Mouse (Mus musculus): ENCODE measurements around the gene Anapc5. TPM values are rescaled to one million over a fixed set of nuclear protein-coding genes. Genes with fewer than 3 reads are reported as not detected.

The Anapc5 gene
- polyA plus RNA-seq, 1 experiment: 397 TPM

DNA sequence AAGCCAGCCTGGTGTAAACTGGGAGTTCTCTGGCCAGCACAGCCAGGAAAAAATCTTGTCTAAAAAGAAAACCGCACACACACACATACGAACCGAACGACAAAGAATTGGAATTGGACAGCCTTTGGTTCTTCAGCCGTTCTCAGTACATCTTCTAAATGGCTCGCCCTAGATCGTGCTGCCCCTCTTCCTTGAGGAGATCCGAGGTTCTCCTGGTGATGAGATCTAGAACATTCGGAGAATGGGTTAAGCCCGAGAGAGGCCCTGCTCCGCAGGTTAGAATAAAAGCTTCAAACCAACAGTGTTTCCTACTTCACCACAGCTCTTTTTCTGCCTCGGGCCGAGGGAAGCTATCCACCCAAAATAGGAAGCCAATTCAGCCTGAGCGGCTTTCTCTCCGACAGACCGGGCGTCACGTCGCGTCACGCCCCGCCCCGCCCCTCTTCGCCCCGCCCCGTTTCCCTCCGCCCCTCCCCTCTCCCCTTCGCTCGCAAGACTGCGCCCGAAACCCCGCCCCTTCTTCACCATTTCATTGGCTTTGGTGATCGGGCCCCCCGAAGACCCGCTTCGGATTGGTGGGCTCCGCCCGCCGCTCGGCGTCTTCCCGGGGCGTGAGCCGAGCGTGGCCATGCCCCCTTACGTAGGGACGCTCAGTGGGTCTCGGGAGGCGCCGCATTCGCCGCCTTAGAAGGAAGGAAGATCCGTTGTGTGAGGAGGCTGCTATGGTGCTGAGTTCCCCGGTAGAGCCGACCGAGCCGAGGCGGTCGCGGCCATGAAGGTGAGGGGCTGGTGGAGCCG is 28.6 kb upstream of the Anapc5 start, which contains the start of gene Rnf34:
TSS of gene Rnf34 (plus strand) at position 528 of the 798 bp plus-strand sequence.
- H3K27ac ChIP-seq (ENCODE audit: insufficient read depth, low read length): 0 out of 2 replicates have a peak within 1 kb of the TSS, but pooled peaks have one; percentile 15
- peak within 1 kb of the TSS; percentile 86 for H3K9ac ChIP-seq (ENCODE audit: low read depth, poor library complexity, severe bottlenecking)
- peaks cover 3% of the 10 kb centered on the region for H3K4me1 ChIP-seq (ENCODE audit: control insufficient read depth, insufficient read depth, low read length)
- H3K27me3 ChIP-seq (ENCODE audit: control insufficient read depth, insufficient read depth, low read length, poor library complexity, severe bottlenecking): no peaks in the 10 kb centered on the region
- H3K9me3 ChIP-seq (replicated peaks; ENCODE audit: control insufficient read depth, insufficient read depth, low read length, poor library complexity, severe bottlenecking): no peaks in the 10 kb centered on the region
- H3K36me3 ChIP-seq (ENCODE audit: control insufficient read depth, insufficient read depth, low read length, poor library complexity, severe bottlenecking): no peaks in the 10 kb centered on the region
- TF ChIP-seq CTCF (IDR thresholded peaks at IDR 0.05; ENCODE audit: low read depth, low read length) (no peak), EP300 (IDR thresholded peaks at IDR 0.05; ENCODE audit: insufficient read depth, low read depth, low read length) (0 out of 2 replicates have a peak, but pooled peaks have one; percentile 12), POLR2A (IDR thresholded peaks at IDR 0.05; ENCODE audit: insufficient read depth, low read length) (peak; percentile 98)
- peak within 1 kb of the TSS; percentile 78 for H3K4me3 ChIP-seq (ENCODE audit: low read depth, low read length)

DNA sequence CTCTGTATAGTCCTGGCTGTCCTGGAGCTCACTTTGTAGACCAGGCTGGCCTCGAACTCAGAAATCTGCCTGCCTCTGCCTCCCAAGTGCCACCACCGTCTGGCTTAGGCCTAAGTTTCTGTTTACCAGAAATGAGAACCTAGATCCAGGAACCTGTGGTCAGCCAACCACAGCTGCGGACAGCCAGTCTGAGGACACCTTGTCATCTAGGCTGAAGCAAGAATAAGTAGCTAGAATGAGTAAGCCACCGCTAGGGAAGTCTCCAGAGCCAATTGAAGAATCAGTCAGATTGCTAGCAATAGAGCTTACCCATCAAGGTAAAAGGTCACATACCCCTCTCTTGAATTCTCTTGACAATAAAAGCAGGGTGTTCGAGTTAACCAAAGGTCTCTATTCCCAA is 22.7 kb upstream of the Anapc5 start:
- Histone ChIP-seq H3K36me3 (ENCODE audit: control insufficient read depth, insufficient read depth, low read length, poor library complexity, severe bottlenecking) (no peaks in the 10 kb centered on the region), H3K4me1 (ENCODE audit: control insufficient read depth, insufficient read depth, low read length) (no peaks in the 10 kb centered on the region), H3K4me3 (ENCODE audit: low read depth, low read length) (no peak overlapping the region), H3K9ac (ENCODE audit: low read depth, poor library complexity, severe bottlenecking) (no peak overlapping the region), H3K27me3 (ENCODE audit: control insufficient read depth, insufficient read depth, low read length, poor library complexity, severe bottlenecking) (no peaks in the 10 kb centered on the region), H3K27ac (ENCODE audit: insufficient read depth, low read length) (no peak overlapping the region), H3K9me3 (replicated peaks; ENCODE audit: control insufficient read depth, insufficient read depth, low read length, poor library complexity, severe bottlenecking) (no peaks in the 10 kb centered on the region)
- TF ChIP-seq EP300 (IDR thresholded peaks at IDR 0.05; ENCODE audit: insufficient read depth, low read depth, low read length): no peak
- TF ChIP-seq CTCF (IDR thresholded peaks at IDR 0.05; ENCODE audit: low read depth, low read length): no peak
- TF ChIP-seq POLR2A (IDR thresholded peaks at IDR 0.05; ENCODE audit: insufficient read depth, low read length): no peak

DNA sequence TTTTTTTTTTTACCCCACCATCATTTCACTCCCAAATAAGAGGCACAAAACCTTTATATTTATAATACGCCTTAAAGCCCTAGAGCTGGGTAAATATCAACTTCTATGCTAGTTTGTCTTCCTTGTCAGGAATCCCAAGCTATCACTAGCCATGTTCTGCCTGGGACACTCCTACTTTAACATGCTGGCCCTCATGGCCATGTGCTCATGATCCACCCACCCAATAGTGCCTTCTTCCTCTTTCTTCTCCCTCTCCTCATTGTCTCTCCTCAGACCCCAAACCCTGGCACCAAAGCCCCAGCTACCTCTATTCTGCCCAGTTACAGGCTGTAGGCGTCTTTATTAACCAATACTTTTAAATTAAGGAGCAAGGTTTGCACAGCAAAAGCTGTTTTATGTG is 20.0 kb upstream of the Anapc5 start:
- Histone ChIP-seq H3K4me1 (ENCODE audit: control insufficient read depth, insufficient read depth, low read length) (no peaks in the 10 kb centered on the region), H3K27ac (ENCODE audit: insufficient read depth, low read length) (no peak overlapping the region), H3K9me3 (replicated peaks; ENCODE audit: control insufficient read depth, insufficient read depth, low read length, poor library complexity, severe bottlenecking) (no peaks in the 10 kb centered on the region), H3K27me3 (ENCODE audit: control insufficient read depth, insufficient read depth, low read length, poor library complexity, severe bottlenecking) (no peaks in the 10 kb centered on the region), H3K4me3 (ENCODE audit: low read depth, low read length) (no peak overlapping the region), H3K9ac (ENCODE audit: low read depth, poor library complexity, severe bottlenecking) (no peak overlapping the region), H3K36me3 (ENCODE audit: control insufficient read depth, insufficient read depth, low read length, poor library complexity, severe bottlenecking) (no peaks in the 10 kb centered on the region)
- no peak for TF ChIP-seq POLR2A (IDR thresholded peaks at IDR 0.05; ENCODE audit: insufficient read depth, low read length)
- TF ChIP-seq CTCF (IDR thresholded peaks at IDR 0.05; ENCODE audit: low read depth, low read length): no peak
- no peak for TF ChIP-seq EP300 (IDR thresholded peaks at IDR 0.05; ENCODE audit: insufficient read depth, low read depth, low read length)

DNA sequence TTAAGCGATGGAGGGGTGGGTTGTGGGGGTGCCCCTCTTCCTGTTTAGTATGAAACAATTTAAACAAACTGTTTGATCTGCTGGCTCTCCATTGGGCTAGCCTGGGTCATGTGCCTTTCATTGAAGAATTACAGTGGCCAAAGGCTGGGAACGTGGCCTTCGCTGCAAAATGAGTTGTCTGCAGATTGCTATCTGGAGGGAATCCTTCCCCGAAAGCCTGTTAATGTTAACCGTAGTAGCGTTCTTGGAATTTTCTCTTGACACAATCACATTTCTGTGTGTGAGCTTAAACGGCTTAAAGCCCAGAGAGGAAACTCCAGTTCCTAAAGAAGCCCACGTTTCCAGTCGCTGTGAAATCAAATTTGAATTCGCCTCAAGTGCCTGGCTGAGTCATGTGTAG is 11.9 kb upstream of the Anapc5 start:
- H3K9ac ChIP-seq (ENCODE audit: low read depth, poor library complexity, severe bottlenecking): no peak overlapping the region
- H3K9me3 ChIP-seq (replicated peaks; ENCODE audit: control insufficient read depth, insufficient read depth, low read length, poor library complexity, severe bottlenecking): no peaks in the 10 kb centered on the region
- no peak overlapping the region for H3K27ac ChIP-seq (ENCODE audit: insufficient read depth, low read length)
- H3K27me3 ChIP-seq (ENCODE audit: control insufficient read depth, insufficient read depth, low read length, poor library complexity, severe bottlenecking): no peaks in the 10 kb centered on the region
- H3K36me3 ChIP-seq (ENCODE audit: control insufficient read depth, insufficient read depth, low read length, poor library complexity, severe bottlenecking): no peaks in the 10 kb centered on the region
- H3K4me1 ChIP-seq (ENCODE audit: control insufficient read depth, insufficient read depth, low read length): no peaks in the 10 kb centered on the region
- TF ChIP-seq POLR2A (IDR thresholded peaks at IDR 0.05; ENCODE audit: insufficient read depth, low read length): no peak
- TF ChIP-seq CTCF (IDR thresholded peaks at IDR 0.05; ENCODE audit: low read depth, low read length): no peak
- TF ChIP-seq EP300 (IDR thresholded peaks at IDR 0.05; ENCODE audit: insufficient read depth, low read depth, low read length): no peak
- H3K4me3 ChIP-seq (ENCODE audit: low read depth, low read length): no peak overlapping the region

DNA sequence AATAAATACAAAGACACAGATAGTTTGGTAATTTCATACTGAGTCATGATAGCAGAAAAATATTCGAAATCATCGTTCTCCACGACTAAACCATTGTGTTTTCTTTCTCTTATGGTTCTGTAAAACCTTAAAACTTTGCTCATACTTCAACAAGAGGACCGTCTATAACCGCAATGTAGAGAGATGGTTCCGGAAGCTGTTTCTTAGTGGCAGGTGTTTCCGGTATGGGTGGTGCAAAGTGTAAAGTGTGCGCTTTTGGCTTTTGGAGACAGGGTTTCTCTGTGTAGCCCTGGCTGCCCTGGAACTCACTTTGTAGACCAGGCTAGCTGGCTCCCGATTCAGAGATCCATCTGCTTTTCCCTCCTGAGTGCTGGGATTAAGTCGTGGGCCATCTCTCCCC is 11.4 kb upstream of the Anapc5 start:
- H3K9me3 ChIP-seq (replicated peaks; ENCODE audit: control insufficient read depth, insufficient read depth, low read length, poor library complexity, severe bottlenecking): no peaks in the 10 kb centered on the region
- H3K27me3 ChIP-seq (ENCODE audit: control insufficient read depth, insufficient read depth, low read length, poor library complexity, severe bottlenecking): no peaks in the 10 kb centered on the region
- H3K4me3 ChIP-seq (ENCODE audit: low read depth, low read length): no peak overlapping the region
- no peak for TF ChIP-seq CTCF (IDR thresholded peaks at IDR 0.05; ENCODE audit: low read depth, low read length)
- no peak for TF ChIP-seq EP300 (IDR thresholded peaks at IDR 0.05; ENCODE audit: insufficient read depth, low read depth, low read length)
- no peak overlapping the region for H3K9ac ChIP-seq (ENCODE audit: low read depth, poor library complexity, severe bottlenecking)
- no peaks in the 10 kb centered on the region for H3K36me3 ChIP-seq (ENCODE audit: control insufficient read depth, insufficient read depth, low read length, poor library complexity, severe bottlenecking)
- no peaks in the 10 kb centered on the region for H3K4me1 ChIP-seq (ENCODE audit: control insufficient read depth, insufficient read depth, low read length)
- H3K27ac ChIP-seq (ENCODE audit: insufficient read depth, low read length): no peak overlapping the region

DNA sequence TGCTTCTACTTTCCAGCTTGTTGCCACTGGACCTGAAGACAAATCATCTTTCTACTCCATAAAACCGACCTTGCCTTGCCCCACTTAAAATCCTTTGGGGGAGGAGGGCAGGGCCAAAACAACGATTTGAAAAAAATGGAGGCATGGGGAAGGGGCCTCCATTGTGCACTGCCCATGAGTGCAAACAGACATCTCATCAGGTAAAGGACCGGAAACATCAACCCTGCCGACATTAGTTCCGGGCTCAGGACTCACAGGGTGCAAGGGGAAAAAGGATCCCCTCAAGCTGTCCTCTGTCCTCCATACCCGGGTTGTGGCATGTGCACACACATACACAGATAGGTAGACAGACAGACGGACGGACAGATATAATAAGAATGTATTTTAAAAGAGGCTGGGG is 4.0 kb upstream of the Anapc5 start:
- Histone ChIP-seq H3K27ac (ENCODE audit: insufficient read depth, low read length) (no peak overlapping the region), H3K27me3 (ENCODE audit: control insufficient read depth, insufficient read depth, low read length, poor library complexity, severe bottlenecking) (no peaks in the 10 kb centered on the region), H3K36me3 (ENCODE audit: control insufficient read depth, insufficient read depth, low read length, poor library complexity, severe bottlenecking) (no peaks in the 10 kb centered on the region), H3K4me1 (ENCODE audit: control insufficient read depth, insufficient read depth, low read length) (peaks cover 2% of the 10 kb centered on the region), H3K9me3 (replicated peaks; ENCODE audit: control insufficient read depth, insufficient read depth, low read length, poor library complexity, severe bottlenecking) (no peaks in the 10 kb centered on the region), H3K9ac (ENCODE audit: low read depth, poor library complexity, severe bottlenecking) (no peak overlapping the region), H3K4me3 (ENCODE audit: low read depth, low read length) (no peak overlapping the region)
- TF ChIP-seq EP300 (IDR thresholded peaks at IDR 0.05; ENCODE audit: insufficient read depth, low read depth, low read length) (no peak), POLR2A (IDR thresholded peaks at IDR 0.05; ENCODE audit: insufficient read depth, low read length) (no peak), CTCF (IDR thresholded peaks at IDR 0.05; ENCODE audit: low read depth, low read length) (no peak)
